8 mouse cellular contexts compared by ENCODE assay signal in the genomic region with DNA sequence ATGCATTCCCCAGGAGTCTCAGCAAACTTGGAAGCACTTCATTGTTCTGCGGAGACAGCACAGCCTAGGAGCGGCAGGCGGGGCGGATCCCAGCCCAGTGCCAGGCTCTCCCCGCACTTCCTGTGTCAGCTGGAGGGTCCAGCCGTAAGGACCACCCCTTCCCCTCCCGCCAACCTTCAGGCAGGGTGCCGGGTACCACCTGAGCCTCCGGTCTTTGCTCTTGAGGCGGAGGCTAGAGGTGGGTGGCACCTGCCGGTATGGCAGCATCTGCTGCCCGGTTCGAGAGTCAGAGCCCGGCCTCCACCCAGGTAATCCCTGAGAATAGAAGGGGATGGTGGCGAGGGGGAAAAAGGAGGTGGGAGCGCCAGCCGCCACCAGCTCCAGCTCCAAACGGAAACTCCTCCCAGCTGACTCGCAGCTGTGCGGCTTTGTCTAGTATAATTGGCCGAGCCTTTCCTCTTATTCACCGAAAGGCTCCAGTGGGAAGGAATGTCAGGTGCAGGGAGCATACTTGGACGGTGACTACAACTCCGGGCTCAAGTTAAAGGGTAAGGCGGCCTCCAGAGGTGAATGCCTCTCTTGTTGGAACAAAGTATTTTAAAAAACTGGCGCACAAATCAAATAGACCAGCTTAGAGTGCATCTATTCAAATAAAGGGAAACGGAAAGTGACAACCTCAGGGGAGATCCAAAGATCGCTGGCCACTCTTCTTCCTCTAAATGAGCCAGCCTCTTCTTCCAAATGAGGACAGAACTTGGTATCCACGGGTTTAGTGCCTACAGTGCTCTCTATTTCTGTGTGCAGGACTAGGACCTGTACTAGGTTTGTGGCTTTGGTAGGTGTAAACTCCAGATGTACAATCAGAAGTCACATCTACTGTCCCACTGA.
A peak's percentile ranks its signal among the peaks of the same experiment; 100 is the strongest.
DNase-seq lines count a peak whose midpoint lies in the region; ATAC-seq and TF ChIP-seq lines count a peak whose summit lies in the region.

No protein-coding gene starts in this region.

- H3K36me3 ChIP-seq in erythroblast, embryonic 14.5 days (ENCODE audit: control insufficient read depth) = no peaks in the 10 kb centered on the region
- no peaks in the 10 kb centered on the region for H3K36me3 ChIP-seq in heart, embryonic 15.5 days
- H3K36me3 ChIP-seq in kidney, postnatal 0 days (ENCODE audit: insufficient read depth, low read length) = no peaks in the 10 kb centered on the region
- no peaks in the 10 kb centered on the region for H3K36me3 ChIP-seq in liver, postnatal 0 days (replicated peaks; ENCODE audit: insufficient read depth, low read length)
- no peaks in the 10 kb centered on the region for H3K36me3 ChIP-seq in neural tube, embryonic 13.5 days

- H3K9me3 ChIP-seq in erythroblast, embryonic 14.5 days (ENCODE audit: control insufficient read depth, low read length) = no peaks in the 10 kb centered on the region
- H3K9me3 ChIP-seq in heart, embryonic 15.5 days (replicated peaks) = no peaks in the 10 kb centered on the region
- no peaks in the 10 kb centered on the region for H3K9me3 ChIP-seq in kidney, postnatal 0 days (replicated peaks; ENCODE audit: low read length)
- no peaks in the 10 kb centered on the region for H3K9me3 ChIP-seq in liver, postnatal 0 days (ENCODE audit: low read length)
- no peaks in the 10 kb centered on the region for H3K9me3 ChIP-seq in neural tube, embryonic 13.5 days

- H3K4me1 ChIP-seq in erythroblast, embryonic 14.5 days (ENCODE audit: control insufficient read depth) = peaks cover 20% of the 10 kb centered on the region
- peaks cover 15% of the 10 kb centered on the region for H3K4me1 ChIP-seq in heart, embryonic 15.5 days (replicated peaks)
- H3K4me1 ChIP-seq in kidney, postnatal 0 days (replicated peaks; ENCODE audit: insufficient read depth, low read length) = no peaks in the 10 kb centered on the region
- H3K4me1 ChIP-seq in liver, postnatal 0 days (ENCODE audit: insufficient read depth) = peaks cover 7% of the 10 kb centered on the region
- peaks cover 42% of the 10 kb centered on the region for H3K4me1 ChIP-seq in neural tube, embryonic 13.5 days (replicated peaks)

- no peak for TF ChIP-seq EP300 in liver, postnatal 0 days (IDR thresholded peaks at IDR 0.05; ENCODE audit: low read depth)

- peak; percentile 93 for ATAC-seq in heart, embryonic 15.5 days (replicated peaks; ENCODE audit: insufficient number of reproducible peaks, insufficient read depth, low FRiP score, low read depth)
- peak; percentile 66 for ATAC-seq in kidney, postnatal 0 days (replicated peaks; ENCODE audit: low FRiP score, low read depth)
- peak; percentile 36 for ATAC-seq in liver, postnatal 0 days
- ATAC-seq in neural tube, embryonic 13.5 days (ENCODE audit: low read depth) = peak; percentile 99

- H3K4me2 ChIP-seq in heart, embryonic 15.5 days = peak overlapping the region; percentile 89
- H3K4me2 ChIP-seq in kidney, postnatal 0 days (ENCODE audit: low read length) = peak overlapping the region; percentile 78
- peak overlapping the region; percentile 94 for H3K4me2 ChIP-seq in liver, postnatal 0 days (ENCODE audit: low read depth, low read length)
- H3K4me2 ChIP-seq in neural tube, embryonic 13.5 days = peak overlapping the region; percentile 65

- peak overlapping the region; percentile 90 for H3K27ac ChIP-seq in heart, embryonic 15.5 days
- no peak overlapping the region; the same call in 1 of the 2 replicates for H3K27ac ChIP-seq in kidney, postnatal 0 days
- no peak overlapping the region for H3K27ac ChIP-seq in liver, postnatal 0 days (ENCODE audit: low read depth)
- H3K27ac ChIP-seq in neural tube, embryonic 13.5 days (replicated peaks) = peak overlapping the region; percentile 94

- H3K27me3 ChIP-seq in erythroblast, embryonic 14.5 days (ENCODE audit: control insufficient read depth) = peaks cover 10% of the 10 kb centered on the region
- no peaks in the 10 kb centered on the region for H3K27me3 ChIP-seq in heart, embryonic 15.5 days
- H3K27me3 ChIP-seq in kidney, postnatal 0 days (ENCODE audit: insufficient read depth, low read length) = no peaks in the 10 kb centered on the region
- no peaks in the 10 kb centered on the region for H3K27me3 ChIP-seq in liver, postnatal 0 days (ENCODE audit: insufficient read depth, low read length)
- no peaks in the 10 kb centered on the region for H3K27me3 ChIP-seq in neural tube, embryonic 13.5 days

- no peak for TF ChIP-seq CTCF in kidney, postnatal 0 days (IDR thresholded peaks at IDR 0.05; ENCODE audit: low read depth)
- no peak for TF ChIP-seq CTCF in liver, postnatal 0 days (IDR thresholded peaks at IDR 0.05; ENCODE audit: low read depth)

- WGBS in heart, embryonic 15.5 days = under 1% methylated on average over 29 of the region's 29 CpGs
- 2% methylated on average over 29 of the region's 29 CpGs for WGBS in kidney, postnatal 0 days
- 4% methylated on average over 29 of the region's 29 CpGs for WGBS in liver, postnatal 0 days (ENCODE audit: insufficient replicate concordance)
- WGBS in neural tube, embryonic 13.5 days = 1% methylated on average over 29 of the region's 29 CpGs

- peak; percentile 66 for DNase-seq in 3134 (ENCODE audit: extremely low read depth, insufficient read length, low spot score)
- peak; percentile 61 for DNase-seq in adrenal gland, adult 2 months
- peak; percentile 80 for DNase-seq in kidney, postnatal 0 days (ENCODE audit: low spot score)
- DNase-seq in liver, postnatal 0 days = peak; percentile 29
- DNase-seq in thymus, postnatal 10 days (ENCODE audit: low spot score in 2 of 2) = peak; percentile 10 to 26

- H3K4me3 ChIP-seq in erythroblast, embryonic 14.5 days (replicated peaks) = peak overlapping the region; percentile 62
- peak overlapping the region; percentile 71 for H3K4me3 ChIP-seq in heart, embryonic 15.5 days
- H3K4me3 ChIP-seq in kidney, postnatal 0 days (replicated peaks; ENCODE audit: low read depth, low read length) = peak overlapping the region; percentile 59
- H3K4me3 ChIP-seq in liver, postnatal 0 days (ENCODE audit: low read depth, low read length) = peak overlapping the region; percentile 57
- peak overlapping the region; percentile 59 for H3K4me3 ChIP-seq in neural tube, embryonic 13.5 days

- H3K9ac ChIP-seq in heart, embryonic 15.5 days = peak overlapping the region; percentile 64
- H3K9ac ChIP-seq in kidney, postnatal 0 days (ENCODE audit: low read depth, low read length) = peak overlapping the region; percentile 66
- peak overlapping the region; percentile 59 for H3K9ac ChIP-seq in liver, postnatal 0 days (replicated peaks)
- peak overlapping the region; percentile 81 for H3K9ac ChIP-seq in neural tube, embryonic 13.5 days

Comparison
In these comparisons a context has a peak if more than half of its experiments do, and no peak if none do; other contexts are left out.
1. DNase-seq: peak in every context shown above with its lines; median percentile 80 in kidney, postnatal 0 days; 66 in 3134; 61 in adrenal gland, adult 2 months; 29 in liver, postnatal 0 days; 18 in thymus, postnatal 10 days.
2. ATAC-seq: peak in every context shown above with its lines; median percentile 99 in neural tube, embryonic 13.5 days; 93 in heart, embryonic 15.5 days; 66 in kidney, postnatal 0 days; 36 in liver, postnatal 0 days.
3. H3K27ac ChIP-seq: peak in heart, embryonic 15.5 days (single experiment) and neural tube, embryonic 13.5 days (single experiment); none in kidney, postnatal 0 days (single experiment) and liver, postnatal 0 days (single experiment).
4. Peak in every context shown above with its lines, with median percentiles within 50 percentile points of each other: H3K4me3 ChIP-seq, H3K4me2 ChIP-seq and H3K9ac ChIP-seq.